Mouse (Mus musculus) hematopoietic stem cell, adult 5-6 weeks (primary cell): ENCODE results near the gene Schip1. TPM values are rescaled to one million over a fixed set of nuclear protein-coding genes. Genes with fewer than 3 reads are reported as not detected.
A peak's percentile ranks its signal among the peaks of the same experiment; 100 is the strongest.

Experiments
- ATAC-seq, 2 experiments: fragments of 125-278 bp in 1 of 2; replicated peaks in 1 of 2; 2 replicates each; pipeline ENCODE4 v1.8.0; 2016 to 2017; ENCODE audit warnings: inconsistent platforms in 2 of 2, mild to moderate bottlenecking in 2 of 2, moderate number of reproducible peaks in 2 of 2, low read depth in 1 of 2, moderate TSS enrichment in 1 of 2; ENCODE audit not compliant: low FRiP score in 2 of 2, poor library complexity in 2 of 2, severe bottlenecking in 2 of 2, insufficient read depth in 1 of 2, low TSS enrichment in 1 of 2
- total RNA-seq: library from RNA; stranded (forward); fragments of 172-1452, 232-1000 nt; gene quantifications from 2 replicates; pipeline ENCODE4 v1.2.3, GENCODE M21; 2017

The Schip1 gene
- total RNA-seq, 1 experiment from 2014 or later, result 0.94 TPM

DNA sequence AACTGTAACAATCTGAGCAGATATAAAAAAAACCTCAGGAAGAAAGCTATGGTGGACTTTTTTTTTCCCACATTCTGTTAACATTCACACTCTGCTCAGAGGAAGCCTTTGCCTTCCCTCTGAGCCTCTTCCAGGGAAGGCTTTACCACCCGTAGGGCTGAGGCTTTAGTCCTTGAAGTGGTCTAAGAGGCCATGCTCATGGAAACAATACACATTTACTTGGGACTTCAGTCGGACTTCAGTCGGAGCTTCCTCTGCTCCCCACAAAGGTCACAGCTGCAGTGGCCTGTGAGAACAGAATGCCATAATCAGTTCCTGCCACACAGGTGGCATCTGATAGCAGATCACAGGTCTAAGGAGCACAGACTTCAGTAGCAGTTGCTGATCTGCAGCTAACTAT is 471.5 kb downstream of the Schip1 start:
- ATAC-seq, result no peak

DNA sequence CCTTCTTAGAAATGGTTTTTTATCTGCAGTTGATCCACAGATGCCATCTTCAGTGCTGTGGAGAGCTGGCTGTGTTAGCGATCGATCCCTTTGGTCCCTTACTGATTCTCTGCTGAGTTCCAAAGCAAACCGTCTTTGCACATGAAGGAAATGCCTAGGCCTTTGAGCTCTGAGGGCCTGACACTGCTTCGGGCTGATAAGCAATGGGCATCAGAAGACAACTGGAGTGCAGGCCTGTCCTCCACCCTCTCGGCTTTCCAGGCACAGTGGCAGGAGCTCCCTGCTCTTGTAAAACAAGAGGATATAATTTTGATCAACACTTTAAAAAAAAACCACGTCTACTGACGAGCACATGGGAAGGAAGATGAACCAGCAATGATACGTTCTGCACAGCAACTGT is 477.1 kb downstream of the Schip1 start:
- ATAC-seq, result no peak

DNA sequence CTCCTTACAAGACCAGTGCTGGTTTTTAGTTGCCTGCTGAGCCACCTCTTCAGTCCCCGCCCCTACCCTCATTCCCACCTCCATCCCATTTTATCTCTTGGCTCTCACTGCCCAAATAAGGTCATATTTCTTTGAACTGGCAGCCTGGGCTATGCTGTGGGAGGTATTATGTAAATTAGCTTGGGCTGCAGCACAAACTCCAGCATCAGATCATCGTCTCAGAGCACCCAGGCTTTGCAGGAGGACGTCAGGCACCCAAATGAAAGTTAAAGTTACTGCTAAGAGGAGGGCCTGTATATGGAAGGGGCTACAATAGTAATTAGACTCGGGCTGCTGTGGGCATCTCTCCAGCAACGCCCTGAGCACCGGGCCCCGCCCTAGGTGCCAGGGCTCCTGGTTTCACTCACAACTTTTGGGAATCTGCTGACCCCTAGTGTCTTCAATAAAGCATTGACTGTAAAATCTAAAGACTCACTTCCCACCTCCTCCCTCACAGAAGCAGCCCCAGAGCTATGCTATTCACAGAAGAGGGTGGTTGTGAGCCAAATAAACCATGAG is 478.4 kb downstream of the Schip1 start:
- peak; percentile 91 to 97 for ATAC-seq

DNA sequence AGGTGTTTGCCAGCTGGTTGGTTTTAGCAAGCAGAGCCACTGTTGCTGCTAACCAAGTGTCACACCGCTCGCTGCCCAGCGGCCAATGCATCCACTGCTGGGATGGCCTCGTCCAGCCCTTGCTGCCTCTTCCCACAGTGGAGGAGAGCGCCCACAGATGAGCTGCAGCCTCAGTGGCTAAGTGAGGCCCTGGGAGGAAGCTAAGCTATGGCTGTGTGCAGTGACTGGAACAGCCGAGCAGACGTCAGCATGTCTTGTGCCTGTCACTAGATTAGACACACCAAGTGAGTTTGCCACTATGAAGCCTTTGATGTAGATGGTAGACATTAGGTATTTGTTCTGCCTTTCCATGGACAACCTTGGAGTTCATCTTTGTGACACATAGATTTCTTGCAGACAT is 480.2 kb downstream of the Schip1 start:
- no peak for ATAC-seq

DNA sequence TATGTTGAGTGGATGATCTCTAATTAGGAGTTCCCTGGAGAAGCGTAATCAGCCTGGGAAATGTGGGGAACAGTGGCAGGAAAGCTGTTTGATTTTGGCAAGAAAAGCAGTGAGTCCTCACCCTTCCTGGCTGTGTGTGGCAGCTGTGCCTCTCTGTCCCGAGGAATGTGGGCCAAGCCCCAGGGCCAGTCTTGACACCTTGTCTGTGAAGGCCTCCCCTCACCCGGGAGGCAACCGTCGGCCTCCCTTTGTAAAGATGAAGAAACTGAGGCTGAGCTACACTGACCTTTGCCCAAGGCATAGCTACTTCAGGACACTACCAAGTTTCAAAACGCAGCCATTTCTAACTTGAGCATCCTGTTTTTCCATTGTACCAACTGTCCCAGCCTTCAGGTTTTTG is 481.3 kb downstream of the Schip1 start:
- ATAC-seq, result no peak

DNA sequence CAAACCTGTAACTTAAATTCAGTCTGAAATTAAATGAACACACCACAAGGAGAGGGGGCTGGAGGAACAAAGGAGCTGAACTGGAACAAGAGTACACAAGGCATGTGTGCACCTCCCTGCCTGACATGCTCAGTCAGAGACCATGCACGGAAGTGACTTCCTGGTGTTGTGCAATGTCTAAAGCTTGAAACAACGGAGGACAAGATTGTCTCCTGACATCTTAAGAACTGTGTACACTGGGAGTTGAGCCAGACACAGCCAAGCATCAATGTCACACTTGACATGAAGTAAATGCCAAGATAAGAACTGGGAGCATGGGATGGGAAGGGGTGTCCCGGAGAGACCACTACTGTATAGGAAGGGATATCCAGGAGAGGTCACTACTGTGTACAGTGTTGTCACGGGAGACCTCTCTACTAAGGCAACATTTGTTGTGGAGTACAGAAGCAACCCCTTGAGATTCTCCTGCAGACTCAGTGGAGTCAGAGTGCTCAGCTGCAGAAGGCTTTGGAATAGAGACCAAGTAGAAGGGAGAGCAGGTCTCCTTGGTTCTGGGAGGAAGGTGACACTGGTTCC is 490.6 kb downstream of the Schip1 start:
- ATAC-seq, result 0 out of 4 replicates have a peak, but pooled peaks of 1 of the 2 experiments have one; percentile 19

DNA sequence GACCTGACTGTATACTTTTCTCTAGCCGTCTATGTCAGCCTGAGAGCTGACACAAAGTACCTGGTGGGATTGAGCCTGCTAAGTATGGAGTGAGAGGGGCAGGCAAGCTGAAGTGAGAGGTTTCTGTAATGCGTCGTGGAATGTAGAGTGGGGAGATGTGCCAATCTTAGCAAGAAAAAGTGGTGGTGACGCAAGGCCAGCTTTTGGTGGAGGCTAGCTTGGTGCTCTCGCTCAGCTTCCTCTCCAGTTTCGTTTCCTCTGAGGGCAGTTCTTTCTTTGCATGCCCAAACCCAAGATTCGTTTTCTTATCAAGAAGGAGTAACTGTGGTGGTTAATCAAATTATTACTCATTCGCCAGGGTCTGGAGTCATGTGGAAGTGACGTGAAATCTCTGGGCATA is 492.3 kb downstream of the Schip1 start:
- ATAC-seq, result peak; percentile 31 to 54; a peak in 3 of 4 replicates

DNA sequence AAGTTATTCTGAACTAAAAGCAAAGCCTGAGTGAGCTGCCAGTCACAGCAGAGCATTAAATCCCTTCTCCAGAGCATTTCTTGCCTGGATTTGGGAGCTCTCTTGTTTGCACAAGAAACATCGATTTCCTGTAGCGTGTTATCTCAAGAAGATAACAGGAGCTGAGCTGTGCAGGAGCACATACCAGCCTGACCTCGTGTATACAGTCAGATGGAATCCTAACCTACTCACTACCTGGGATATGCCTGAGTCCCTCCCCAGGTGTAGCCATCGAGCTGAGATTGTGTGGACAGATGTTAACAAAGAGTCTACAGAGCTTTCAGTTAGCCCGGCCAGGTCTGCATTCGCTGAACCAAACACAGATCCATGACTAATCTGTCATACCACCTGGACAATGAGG is 494.1 kb downstream of the Schip1 start:
- no peak for ATAC-seq

DNA sequence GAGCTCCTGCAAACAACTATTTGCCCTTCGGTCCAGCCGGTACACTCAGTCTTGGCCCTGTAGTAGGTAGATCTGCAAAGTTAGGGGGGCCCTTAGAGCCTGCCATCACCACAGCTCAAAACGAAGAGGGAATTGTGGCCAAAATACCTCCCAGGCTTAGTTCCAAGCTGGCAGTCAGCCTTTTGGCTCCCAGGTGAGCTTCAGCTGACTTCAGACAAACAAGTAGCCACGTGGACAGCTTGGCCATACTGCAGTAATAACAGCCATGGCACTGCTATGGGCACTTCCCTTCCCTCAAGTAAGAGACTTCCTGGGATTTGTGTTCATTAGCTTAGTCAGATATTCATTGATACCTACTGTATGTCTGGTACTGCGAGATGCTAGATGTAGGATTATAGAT is 495.5 kb downstream of the Schip1 start:
- ATAC-seq, result no peak

DNA sequence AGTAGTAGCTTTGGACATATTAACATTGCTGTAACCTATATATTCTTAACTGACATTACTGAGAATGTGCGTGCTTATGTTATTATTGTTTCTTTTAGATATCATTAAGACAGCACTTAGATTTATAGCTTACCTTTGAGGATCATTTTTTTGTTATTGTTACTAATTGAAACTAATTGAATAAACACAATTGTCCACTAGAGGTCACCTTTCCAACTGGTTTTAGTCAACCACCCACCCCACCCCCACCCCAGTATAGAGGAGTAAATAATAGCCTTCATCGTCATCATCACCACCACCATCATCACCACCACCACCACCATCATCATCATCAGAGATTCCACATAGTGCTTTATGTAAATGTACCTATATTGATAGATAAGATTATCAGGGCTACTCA is 498.2 kb downstream of the Schip1 start:
- ATAC-seq, result no peak

DNA sequence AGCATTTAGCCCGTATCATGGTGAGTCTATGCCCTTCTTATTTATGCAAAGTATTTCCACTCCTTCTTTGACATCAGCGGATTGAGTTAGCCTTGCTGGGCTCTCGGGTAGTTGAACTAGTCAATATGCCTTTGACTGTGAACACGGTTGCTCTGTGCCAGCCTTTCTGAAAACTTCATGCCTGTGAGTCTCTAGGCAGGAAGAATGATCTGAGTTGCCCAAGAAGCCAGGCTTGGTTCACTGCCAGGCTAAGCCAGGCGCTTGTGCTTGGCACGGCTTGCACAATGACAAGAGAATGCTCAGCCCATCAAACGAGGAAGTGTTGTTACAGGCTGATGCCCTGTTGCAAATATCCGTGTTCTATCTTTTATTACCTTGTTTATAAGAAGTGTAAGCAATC is 499.3 kb downstream of the Schip1 start:
- peak; percentile 73 to 74 for ATAC-seq

DNA sequence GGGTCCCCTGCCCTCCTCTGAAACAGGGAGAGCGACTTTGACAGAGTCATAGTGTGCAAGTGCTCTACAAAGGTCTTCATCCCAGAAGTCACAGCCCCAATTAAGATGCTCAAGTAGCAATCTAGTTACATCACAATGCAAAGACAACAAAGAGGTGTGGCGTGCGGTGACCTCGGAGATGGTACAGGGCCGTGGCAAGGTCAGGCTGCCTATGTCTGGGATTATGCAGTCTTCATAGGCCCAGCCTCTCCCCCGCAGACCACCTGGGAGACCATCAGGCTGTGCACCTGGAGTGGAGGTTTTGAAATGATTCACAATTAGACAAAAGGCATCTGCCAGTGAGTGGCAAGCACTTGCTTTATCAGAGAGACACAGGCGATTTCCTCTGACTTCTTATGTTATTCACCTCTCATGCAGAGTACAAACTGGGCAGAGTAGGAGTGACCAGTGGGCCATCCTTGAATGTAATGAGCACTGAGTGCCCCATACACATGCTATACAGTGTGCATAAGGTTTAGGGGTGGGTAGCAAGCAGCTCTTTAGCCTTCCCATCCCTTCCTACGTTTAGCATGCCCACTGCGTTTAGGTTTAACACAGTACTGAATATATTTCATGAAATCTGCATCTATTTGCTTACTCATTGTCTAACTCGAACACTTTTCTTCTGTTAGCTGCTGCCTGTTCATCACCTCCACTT is 500.5 kb downstream of the Schip1 start:
- ATAC-seq, result no peak

DNA sequence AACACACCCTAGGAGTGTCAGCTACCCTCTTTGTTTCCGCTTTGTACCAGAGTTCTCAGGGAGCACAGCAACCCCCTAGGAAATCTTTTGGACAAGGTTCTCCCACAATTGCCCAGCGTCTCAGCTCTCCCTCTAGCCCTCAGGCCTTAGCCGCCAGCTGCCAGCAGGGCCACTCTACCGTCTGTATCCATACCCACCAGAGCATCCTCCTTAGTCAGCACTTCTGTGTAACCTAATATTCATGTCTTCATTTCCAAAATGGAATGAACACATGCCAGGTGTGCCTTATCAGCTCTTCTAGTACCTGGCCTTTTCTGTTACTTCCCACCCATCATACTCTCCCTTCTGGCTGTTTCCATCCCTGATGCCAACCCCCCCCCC is 501.1 kb downstream of the Schip1 start:
- no peak for ATAC-seq

DNA sequence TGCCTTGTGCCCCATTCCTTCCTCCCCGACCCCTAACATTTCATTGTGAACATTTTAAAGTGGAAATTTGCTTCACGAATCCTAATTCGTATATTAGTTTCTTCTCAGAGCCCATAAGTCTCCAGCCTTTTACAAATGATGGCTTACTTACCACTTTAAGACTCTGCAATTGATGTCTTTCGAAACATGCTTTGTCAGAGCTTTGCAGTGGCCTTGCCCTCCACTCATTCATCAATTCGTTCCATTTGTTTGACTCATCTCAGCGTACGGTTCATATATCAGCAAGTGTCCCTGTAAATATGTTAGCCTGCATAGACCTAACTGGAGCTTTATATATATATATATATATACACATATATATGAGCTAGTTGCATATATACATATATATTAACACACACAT is 503.0 kb downstream of the Schip1 start:
- ATAC-seq, result no peak

DNA sequence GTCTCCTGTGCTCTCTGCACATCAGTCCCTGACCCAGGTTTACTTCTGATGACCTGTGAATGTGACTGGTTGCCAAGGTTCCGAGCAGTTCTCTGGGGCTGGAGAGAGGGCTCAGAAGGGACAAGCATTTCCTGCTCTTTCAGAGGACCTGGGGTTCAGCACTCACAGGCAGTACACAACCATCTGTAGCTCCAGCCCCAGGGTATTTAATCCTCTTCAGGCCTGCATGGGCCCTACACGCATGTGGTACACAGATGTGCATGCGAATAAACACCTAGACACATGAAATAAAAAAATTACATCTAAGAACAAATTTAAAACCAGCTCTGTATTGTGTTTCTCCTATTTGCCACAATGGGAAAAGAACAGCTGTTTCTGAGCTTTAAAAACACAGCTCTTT is 503.5 kb downstream of the Schip1 start:
- no peak for ATAC-seq

DNA sequence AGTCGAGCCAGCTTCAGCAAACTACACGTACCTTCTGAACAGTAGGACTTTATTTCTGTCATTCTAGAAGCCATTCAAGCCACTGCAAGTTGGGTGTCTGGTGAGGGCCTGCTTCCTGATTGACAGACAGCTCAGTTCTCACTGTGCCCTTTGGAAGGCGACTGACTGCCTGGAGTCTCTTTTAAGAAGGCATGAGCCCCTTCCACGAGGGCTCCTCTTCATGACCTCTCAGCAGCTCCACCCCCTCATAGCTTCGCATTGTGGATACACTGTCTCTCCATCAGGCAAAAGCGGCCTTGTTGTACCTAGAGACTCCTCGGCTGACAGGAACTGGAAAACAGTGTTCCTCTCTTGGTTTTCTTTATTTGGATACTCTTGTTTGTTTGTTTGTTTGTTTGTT is 504.1 kb downstream of the Schip1 start:
- ATAC-seq, result no peak

DNA sequence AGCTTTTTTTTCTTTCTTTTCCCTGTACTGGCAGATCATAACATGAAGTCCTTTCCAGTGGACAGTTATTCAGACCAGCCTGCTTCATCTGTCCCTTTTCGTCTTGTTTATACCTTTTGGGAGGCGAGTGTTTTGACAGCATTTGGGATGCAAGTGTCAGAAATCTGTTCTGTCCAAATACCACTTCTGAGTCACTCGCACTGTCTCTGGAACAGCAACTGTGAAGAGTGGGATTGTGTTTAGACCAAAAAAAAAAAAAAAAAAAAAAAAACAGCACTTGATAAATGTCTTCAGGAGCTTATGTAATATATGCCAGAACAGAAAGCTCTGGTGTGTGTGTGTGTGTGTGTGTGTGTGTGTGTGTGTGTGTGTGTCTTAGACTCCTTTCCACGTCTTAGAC is 505.7 kb downstream of the Schip1 start:
- ATAC-seq, result no peak

DNA sequence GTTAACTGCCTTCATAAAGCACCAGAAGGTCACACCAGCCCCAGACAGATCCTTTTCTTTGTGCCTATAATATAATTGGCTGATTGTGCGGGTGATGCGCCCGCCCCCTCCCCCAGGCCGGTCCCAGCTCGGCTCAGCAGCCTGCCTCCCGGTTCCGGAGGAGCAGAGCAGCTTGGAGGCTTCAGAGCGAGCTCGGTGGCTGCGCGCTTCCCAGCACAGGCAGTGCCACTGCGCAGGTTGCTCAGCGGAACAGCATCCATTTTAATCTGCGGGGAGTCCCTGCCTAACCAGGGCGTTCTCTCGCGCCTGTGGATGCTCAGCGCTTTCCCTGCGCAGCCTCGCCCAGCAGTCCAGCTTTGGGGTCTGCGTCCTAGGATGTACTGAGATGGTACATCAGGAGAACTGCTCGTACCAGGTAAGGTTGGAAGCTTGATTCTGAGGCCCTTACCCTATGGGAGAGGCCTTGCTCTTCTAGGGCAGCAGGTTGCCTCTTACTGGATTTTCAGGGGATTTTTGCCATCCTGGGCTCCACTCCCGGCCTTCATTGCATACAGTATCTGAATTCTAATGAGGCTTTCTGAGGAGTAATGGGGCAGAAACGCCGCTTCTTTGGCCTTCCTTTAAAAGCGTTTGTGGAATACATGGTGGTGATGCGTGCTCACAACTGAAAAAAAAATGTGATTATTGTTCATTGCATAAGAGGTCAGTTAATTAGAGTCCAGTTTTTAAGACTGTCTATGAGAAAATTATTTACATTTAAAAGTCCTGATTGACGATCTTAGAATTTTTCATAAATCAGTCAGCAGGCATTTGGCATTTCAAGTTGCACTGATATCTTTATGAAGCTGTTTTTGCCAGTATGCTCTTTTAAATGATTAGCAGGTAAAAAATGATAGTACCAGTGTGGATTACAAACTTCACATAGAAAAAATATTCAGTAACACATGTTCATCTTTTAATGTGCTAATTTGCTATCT is 507.9 kb downstream of the Schip1 start:
- peak; percentile 67 to 70 for ATAC-seq
